Mouse (Mus musculus) gonadal fat pad, adult 2 months (tissue): Measurements from ENCODE around the gene Vmn1r45. TPM values are rescaled to one million over a fixed set of nuclear protein-coding genes. Genes with fewer than 3 reads are reported as not detected.
"Not testable (repeated sequence)": the region's sequence is repeated elsewhere in the genome, so short reads cannot be mapped to it uniquely, and the experiment has no call there.

Experiments used
- DNase-seq: peaks from one replicate; pipeline ENCODE4 v3.0.0-alpha.2; 2012; ENCODE audit warnings: low read depth
- polyA plus RNA-seq: library from polyadenylated mRNA; depleted of rRNA; stranded (reverse); fragments of >200 nt; gene quantifications from 2 replicates; pipeline ENCODE4 v1.2.3, GENCODE M21; 2012; rRNA removed

The Vmn1r45 gene
- not detected in 2 replicates for polyA plus RNA-seq

GRCm38 (mm10) chr6:89940498-89940897, at the start of gene Vmn1r45:
TSS of gene Vmn1r45 (minus strand) at chr6:89940598.
- DNase-seq = not testable (repeated sequence)

GRCm38 (mm10) chr6:89985989-89986388, 45.6 kb upstream of the Vmn1r45 start:
- DNase-seq = no peak

- no peak for DNase-seq
Observed at GRCm38 (mm10) chr6:89969013-89969412, 28.6 kb upstream of the Vmn1r45 start, which contains the start of gene Vmn1r46. TSS of gene Vmn1r46 (plus strand) at chr6:89969313.

- no peak for DNase-seq
Observed at GRCm38 (mm10) chr6:89966341-89966740, 25.9 kb upstream of the Vmn1r45 start.

GRCm38 (mm10) chr6:89953556-89953955, 13.2 kb upstream of the Vmn1r45 start:
- DNase-seq = no peak

- no peak for DNase-seq
Observed at GRCm38 (mm10) chr6:89940926-89941325, 528 bp upstream of the Vmn1r45 start.

- DNase-seq = no peak
Observed at GRCm38 (mm10) chr6:89883812-89884211, 56.6 kb downstream of the Vmn1r45 start.

GRCm38 (mm10) chr6:89883360-89883759, 57.0 kb downstream of the Vmn1r45 start, which contains the start of gene Vmn1r44:
TSS of gene Vmn1r44 (plus strand) at chr6:89883660.
- no peak for DNase-seq

Other genes with a start within 250 kb of the Vmn1r45 start
- not detected in 2 replicates for gene Vmn1r40, start 233.1 kb downstream of the Vmn1r45 start, polyA plus RNA-seq
- gene Vmn1r41, start 199.8 kb downstream of the Vmn1r45 start, polyA plus RNA-seq = not detected in 2 replicates
- gene Vmn1r42, start 64.2 kb downstream of the Vmn1r45 start, polyA plus RNA-seq = 0.05 TPM in 1 of 2 replicates, not detected in the other
- gene Vmn1r43, start 64.2 kb downstream of the Vmn1r45 start, polyA plus RNA-seq = 0.08 and 0.14 TPM in 2 replicates
- not detected in 2 replicates for gene Vmn1r44, start 56.9 kb downstream of the Vmn1r45 start, polyA plus RNA-seq
- gene Vmn1r46, start 28.7 kb upstream of the Vmn1r45 start, polyA plus RNA-seq = not detected in 2 replicates
- gene Vmn1r47, start 75.5 kb upstream of the Vmn1r45 start, polyA plus RNA-seq = not detected in 2 replicates
- not detected in 2 replicates for gene Vmn1r48, start 96.2 kb upstream of the Vmn1r45 start, polyA plus RNA-seq
- gene Vmn1r49, start 137.9 kb upstream of the Vmn1r45 start, polyA plus RNA-seq = not detected in 2 replicates
- not detected in 2 replicates for gene Vmn1r50, start 160.8 kb upstream of the Vmn1r45 start, polyA plus RNA-seq
- not detected in 2 replicates for gene Vmn1r51, start 182.0 kb upstream of the Vmn1r45 start, polyA plus RNA-seq
- not detected in 2 replicates for gene Vmn1r52, start 234.2 kb upstream of the Vmn1r45 start, polyA plus RNA-seq